ENCODE assay signal across 14 mouse cellular contexts in genomic region chr14:111253190-111253589, GRCm38 (mm10).
DNase-seq lines count a peak whose midpoint lies in the region; ATAC-seq lines count a peak whose summit lies in the region.
"Had no signal": no experiment of that assay in that cellular context is flagged by ENCODE, and none has a peak within 500 bp of the region (broad histone marks: within the 10 kb centered on the region; RNA-seq: fewer than 3 reads in every experiment).

No protein-coding gene starts in this region.

- H3K27me3 ChIP-seq in forebrain, embryonic 16.5 days (replicated peaks; ENCODE audit: control insufficient read depth, insufficient read depth, low read length) = peaks cover 2% of the 10 kb centered on the region; the same call in 1 of the 2 replicates
- no peaks in the 10 kb centered on the region for H3K27me3 ChIP-seq in midbrain, embryonic 14.5 days (ENCODE audit: control insufficient read depth, insufficient read depth, low read length)
- H3K27me3 ChIP-seq: embryonic facial prominence, embryonic 15.5 days; heart, embryonic 13.5 days; kidney, embryonic 15.5 days had no signal

- H3K36me3 ChIP-seq in forebrain, embryonic 16.5 days (ENCODE audit: control insufficient read depth, insufficient read depth) = no peaks in the 10 kb centered on the region
- H3K36me3 ChIP-seq in midbrain, embryonic 14.5 days (ENCODE audit: control insufficient read depth, insufficient read depth, low read length) = no peaks in the 10 kb centered on the region
- H3K36me3 ChIP-seq: embryonic facial prominence, embryonic 15.5 days; heart, embryonic 13.5 days; kidney, embryonic 15.5 days had no signal

- no peaks in the 10 kb centered on the region for H3K4me1 ChIP-seq in forebrain, embryonic 16.5 days (replicated peaks; ENCODE audit: control insufficient read depth, insufficient read depth, low read length)
- H3K4me1 ChIP-seq in midbrain, embryonic 14.5 days (ENCODE audit: control insufficient read depth, insufficient read depth, low read length) = no peaks in the 10 kb centered on the region
- H3K4me1 ChIP-seq: embryonic facial prominence, embryonic 15.5 days; heart, embryonic 13.5 days; kidney, embryonic 15.5 days had no signal

- WGBS in forebrain, embryonic 16.5 days = 4% methylated on average over 3 of the region's 3 CpGs
- 20% methylated on average over 3 of the region's 3 CpGs for WGBS in midbrain, embryonic 14.5 days

- no peak overlapping the region for H3K4me2 ChIP-seq in forebrain, embryonic 16.5 days (ENCODE audit: low read length)
- H3K4me2 ChIP-seq in midbrain, embryonic 14.5 days (ENCODE audit: low read length) = no peak overlapping the region
- H3K4me2 ChIP-seq: embryonic facial prominence, embryonic 15.5 days; heart, embryonic 13.5 days; kidney, embryonic 15.5 days had no signal

- ATAC-seq in forebrain, embryonic 16.5 days = peak; percentile 68
- ATAC-seq in midbrain, embryonic 14.5 days (ENCODE audit: low FRiP score, low TSS enrichment) = no peak

- peak; percentile 2 for DNase-seq in layer of hippocampus, adult 9-11 months
- DNase-seq in layer of hippocampus, adult 11-12 months (ENCODE audit: low spot score) = no peak
- peak; percentile 2 for DNase-seq in brain, adult 2 months (ENCODE audit: low read depth, low spot score)
- peak; percentile 41 for DNase-seq in midbrain, embryonic 14.5 days
- DNase-seq in yolk sac, embryonic 10.5 days (ENCODE audit: low spot score) = no peak
- DNase-seq in cerebellum, adult 11 months = no peak
- DNase-seq in testis, postnatal 10 days (ENCODE audit: low spot score) = no peak
- DNase-seq: cerebellum, adult 9-10 months; lung, postnatal 36 days; right cerebral cortex, postnatal 14 days had no signal

- no peak overlapping the region for H3K27ac ChIP-seq in forebrain, embryonic 16.5 days (ENCODE audit: low read length)
- no peak overlapping the region for H3K27ac ChIP-seq in midbrain, embryonic 14.5 days (replicated peaks; ENCODE audit: low read depth, low read length)
- H3K27ac ChIP-seq: embryonic facial prominence, embryonic 15.5 days; heart, embryonic 13.5 days; kidney, embryonic 15.5 days had no signal

- no peak overlapping the region for H3K4me3 ChIP-seq in forebrain, embryonic 16.5 days (replicated peaks; ENCODE audit: low read length)
- no peak overlapping the region for H3K4me3 ChIP-seq in midbrain, embryonic 14.5 days (replicated peaks; ENCODE audit: low read depth, low read length)
- H3K4me3 ChIP-seq: embryonic facial prominence, embryonic 15.5 days; heart, embryonic 13.5 days; kidney, embryonic 15.5 days had no signal

- no peaks in the 10 kb centered on the region for H3K9me3 ChIP-seq in forebrain, embryonic 16.5 days (ENCODE audit: control insufficient read depth, low read length)
- no peaks in the 10 kb centered on the region for H3K9me3 ChIP-seq in midbrain, embryonic 14.5 days (ENCODE audit: control insufficient read depth, low read length)
- H3K9me3 ChIP-seq: embryonic facial prominence, embryonic 15.5 days; kidney, embryonic 15.5 days had no signal

- no peak overlapping the region for H3K9ac ChIP-seq in forebrain, embryonic 16.5 days (replicated peaks; ENCODE audit: low read depth, low read length)
- no peak overlapping the region for H3K9ac ChIP-seq in midbrain, embryonic 14.5 days (replicated peaks; ENCODE audit: low read length)
- H3K9ac ChIP-seq: embryonic facial prominence, embryonic 15.5 days; heart, embryonic 13.5 days; kidney, embryonic 15.5 days had no signal

Comparison
In these comparisons a context has a peak if more than half of its experiments do, and no peak if none do; other contexts are left out.
1. DNase-seq: peak in layer of hippocampus, adult 9-11 months (single experiment), brain, adult 2 months (single experiment) and midbrain, embryonic 14.5 days (single experiment); none in layer of hippocampus, adult 11-12 months (single experiment), yolk sac, embryonic 10.5 days (single experiment), cerebellum, adult 11 months (single experiment) and testis, postnatal 10 days (single experiment).